Mouse (Mus musculus) layer of hippocampus, adult 2 months (tissue): ENCODE measurements around the gene Sp6. TPM values are rescaled to one million over a fixed set of nuclear protein-coding genes. Genes with fewer than 3 reads are reported as not detected.

ENCODE experiments used
- DNase-seq, 2 experiments: peaks; one replicate each; pipeline ENCODE4 v3.0.0; 2022; ENCODE audit warnings: low spot score in 2 of 2
- H3K27ac ChIP-seq: fragments of 200-600 bp; 2 replicates; pipeline ENCODE4 v1.8.1; 2022
- H3K4me3 ChIP-seq: fragments of 200-600 bp; 2 replicates; pipeline ENCODE4 v1.8.1; 2022; ENCODE audit warnings: mild to moderate bottlenecking
- CTCF ChIP-seq: fragments of 200-600 bp; conservative IDR thresholded peaks from 2 replicates; pipeline ENCODE4 v1.8.1; 2022; ENCODE audit warnings: antibody characterized with exemption, mild to moderate bottlenecking, moderate library complexity
- total RNA-seq, 2 experiments: library from RNA; stranded (reverse); gene quantifications; 2 replicates each; pipeline ENCODE4 v1.2.3; 2021

Sp6 gene
- total RNA-seq, 2 experiments from 2014 or later: 0.79 to 1.2 TPM

DNA sequence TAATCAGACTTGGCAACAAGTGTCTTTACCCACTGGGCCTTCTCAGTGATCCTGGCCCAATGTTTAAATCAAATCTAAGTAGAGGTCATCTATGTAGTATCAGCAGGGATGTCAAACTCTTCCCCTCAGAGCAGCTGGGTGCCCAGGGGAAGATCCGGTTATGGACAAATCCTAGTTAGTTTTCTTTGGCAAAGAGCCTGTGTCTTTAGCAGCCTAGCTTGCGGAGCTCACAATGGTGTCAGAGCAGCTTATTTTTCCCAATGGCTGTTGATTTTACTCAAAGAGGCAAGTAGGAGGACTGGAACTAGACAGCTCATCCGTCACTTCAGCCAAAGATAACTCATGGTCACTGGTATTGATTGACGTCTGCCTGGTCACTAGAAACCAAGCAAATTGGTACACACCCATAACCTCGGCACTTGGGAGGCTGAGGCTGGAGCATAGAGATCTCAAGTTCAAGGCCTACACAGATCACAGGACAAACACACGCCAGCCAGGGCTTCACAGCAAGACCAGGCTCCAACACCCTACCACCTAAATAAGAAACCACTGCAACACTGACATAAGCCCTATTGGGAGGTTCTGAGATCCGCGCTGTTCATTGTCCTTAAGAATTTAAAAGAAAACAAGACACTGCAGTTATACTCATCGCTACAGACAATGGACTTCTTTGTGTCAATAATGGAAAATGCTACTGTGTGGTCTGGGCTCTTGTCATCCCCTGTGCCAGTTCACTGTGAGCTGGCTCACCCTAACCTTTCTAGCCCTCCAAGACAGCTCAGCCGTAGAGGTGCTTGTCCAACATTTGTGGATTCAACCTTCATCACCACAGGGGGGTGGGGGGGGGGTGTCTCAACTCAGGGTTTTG lies 37.4 kb upstream of the Sp6 start:
- no peak for TF ChIP-seq CTCF
- peak overlapping the region; percentile 99 for H3K27ac ChIP-seq
- H3K4me3 ChIP-seq: peak overlapping the region; percentile 69; the same call in 1 of the 2 replicates
- DNase-seq: no peak

- no peak for TF ChIP-seq CTCF
- Histone ChIP-seq H3K4me3 (peak overlapping the region; percentile 69), H3K27ac (peak overlapping the region; percentile 99)
- DNase-seq: no peak
Observed at GRCm38 (mm10) chr11:96976379-96976687, 36.9 kb upstream of the Sp6 start.

- DNase-seq: peak; percentile 78 to 81
- H3K4me3 ChIP-seq: peak overlapping the region; percentile 69
- peak; percentile 44 for TF ChIP-seq CTCF
- H3K27ac ChIP-seq: peak overlapping the region; percentile 99
Observed at GRCm38 (mm10) chr11:96976911-96977591, 36.1 kb upstream of the Sp6 start.

- Histone ChIP-seq H3K4me3 (peak overlapping the region; percentile 90), H3K27ac (peak overlapping the region; percentile 99)
- DNase-seq: peak; percentile 98 to 100
- no peak for TF ChIP-seq CTCF
Observed at GRCm38 (mm10) chr11:96977606-96978400, 35.4 kb upstream of the Sp6 start.

GRCm38 (mm10) chr11:96978401-96979246 lies 34.6 kb upstream of the Sp6 start:
- TF ChIP-seq CTCF: no peak

DNA sequence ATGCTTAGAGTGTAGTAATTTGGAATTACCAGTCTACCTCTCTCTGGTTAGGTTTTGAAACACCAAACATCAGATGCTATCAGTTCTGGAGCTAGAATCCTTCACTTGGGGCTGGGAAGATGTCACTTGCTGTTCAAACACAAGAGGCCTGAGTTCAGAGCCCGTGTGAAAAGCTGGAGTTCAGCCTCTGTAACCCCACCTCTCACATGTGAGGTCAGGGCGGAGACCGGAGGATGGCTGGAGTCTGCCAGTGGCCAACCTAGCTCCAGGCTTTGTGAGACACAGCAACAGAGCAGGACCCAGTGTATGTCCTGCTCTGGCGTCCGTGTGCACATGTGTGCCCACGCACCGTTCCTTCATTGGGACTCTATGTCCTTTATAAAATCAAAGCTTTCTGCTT lies 33.9 kb upstream of the Sp6 start:
- Histone ChIP-seq H3K27ac (no peak overlapping the region), H3K4me3 (no peak overlapping the region)
- no peak for TF ChIP-seq CTCF
- no peak for DNase-seq

More at GRCm38 (mm10) chr11:96978401-96979246, 34.6 kb upstream of the Sp6 start:
- DNase-seq: no peak
- Histone ChIP-seq H3K4me3 (peak overlapping the region; percentile 90), H3K27ac (peak overlapping the region; percentile 93)

GRCm38 (mm10) chr11:96980021-96980420 lies 33.2 kb upstream of the Sp6 start:
- no peak for TF ChIP-seq CTCF
- Histone ChIP-seq H3K4me3 (no peak overlapping the region), H3K27ac (no peak overlapping the region)
- DNase-seq: no peak

GRCm38 (mm10) chr11:96981461-96981860 lies 31.7 kb upstream of the Sp6 start:
- DNase-seq: no peak
- no peak for TF ChIP-seq CTCF
- Histone ChIP-seq H3K27ac (no peak overlapping the region), H3K4me3 (no peak overlapping the region)

GRCm38 (mm10) chr11:96982355-96982754 lies 30.8 kb upstream of the Sp6 start:
- peak; percentile 73 to 75 for DNase-seq
- no peak overlapping the region for H3K4me3 ChIP-seq
- no peak overlapping the region for H3K27ac ChIP-seq
- TF ChIP-seq CTCF: peak; percentile 97

DNA sequence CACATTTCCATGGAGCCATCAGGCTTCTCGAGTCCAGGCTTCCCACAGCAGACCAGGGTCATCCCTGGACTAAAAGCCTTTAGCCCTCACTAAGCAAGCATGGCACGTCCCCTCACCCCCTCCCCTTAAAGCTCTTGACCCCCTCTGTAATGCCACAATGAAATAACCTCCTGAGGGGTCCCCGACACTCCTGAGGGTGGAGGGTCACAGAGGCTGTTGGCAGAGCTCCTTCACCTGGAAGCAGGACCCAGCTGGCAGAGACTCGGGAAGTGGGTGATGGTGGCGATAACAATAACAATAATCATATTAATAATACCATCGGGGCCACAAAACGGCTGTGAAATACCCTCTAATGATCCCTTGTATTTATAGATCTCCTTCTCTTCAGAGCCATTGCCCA lies 30.3 kb upstream of the Sp6 start, which contains the start of gene Sp2:
Sp2 (minus strand) TSS at position 101 of the 400 bp plus-strand sequence.
- no peak within 1 kb of the TSS for H3K4me3 ChIP-seq

DNA sequence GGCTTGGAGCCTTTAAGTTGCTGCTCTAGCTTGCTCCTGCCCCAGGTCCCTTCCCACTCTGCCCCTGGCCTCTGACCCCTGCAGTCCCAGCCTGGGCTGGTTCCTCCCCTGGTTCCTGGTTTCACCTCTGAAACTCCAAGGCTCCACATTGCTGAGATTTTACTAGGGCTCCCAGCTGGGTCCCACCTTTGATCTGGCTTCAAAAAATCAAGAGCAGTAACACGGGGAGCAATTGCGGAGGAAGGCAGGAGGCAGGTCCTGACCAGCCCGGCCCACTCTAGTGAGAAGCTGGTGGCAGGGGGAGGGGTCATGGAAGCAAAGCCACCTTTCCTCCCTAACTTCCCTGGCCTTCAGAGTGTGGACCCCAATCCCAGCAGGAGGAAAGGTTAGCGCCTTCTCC lies 28.3 kb upstream of the Sp6 start:
- no peak overlapping the region for H3K27ac ChIP-seq
- no peak for TF ChIP-seq CTCF
- no peak for DNase-seq
- H3K4me3 ChIP-seq: no peak overlapping the region

More for the DNA sequence above, 30.3 kb upstream of the Sp6 start, which contains the start of gene Sp2:
- no peak within 1 kb of the TSS for H3K27ac ChIP-seq
- TF ChIP-seq CTCF: no peak
- DNase-seq: no peak

DNA sequence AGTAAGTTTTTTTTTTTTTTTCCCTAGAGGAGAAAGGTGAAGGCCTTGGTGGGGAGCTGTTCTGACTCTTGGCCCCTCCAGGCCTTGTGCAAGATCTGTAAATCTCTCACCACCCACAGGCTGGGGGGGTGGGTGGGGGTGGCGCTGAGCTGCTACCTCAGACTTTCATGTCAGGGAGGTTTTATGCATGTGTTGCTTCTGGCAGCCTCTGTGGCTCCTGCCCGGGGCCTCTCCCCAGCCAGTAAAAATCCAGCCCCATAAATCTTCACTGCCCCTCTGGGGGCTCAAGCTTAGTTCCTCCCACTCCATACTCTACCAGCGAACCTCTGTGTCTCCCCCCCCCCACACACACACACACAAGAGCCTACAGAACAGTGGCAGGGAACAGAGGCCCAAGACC lies 26.7 kb upstream of the Sp6 start:
- H3K27ac ChIP-seq: no peak overlapping the region
- no peak overlapping the region for H3K4me3 ChIP-seq
- TF ChIP-seq CTCF: no peak
- DNase-seq: no peak
